Mouse (Mus musculus) hindbrain, embryonic 11.5 days (tissue): ENCODE measurements around the gene Kit. TPM values are rescaled to one million over a fixed set of nuclear protein-coding genes. Genes with fewer than 3 reads are reported as not detected.

Experiments used
- ATAC-seq: fragments of 200-750 bp; cut with Nextera tagmentation; 2 replicates; pipeline ENCODE4 v1.8.0; 2017; ENCODE audit warnings: mild to moderate bottlenecking, moderate TSS enrichment, moderate library complexity; ENCODE audit not compliant: low FRiP score
- DNase-seq: peaks from one replicate; pipeline ENCODE4 v3.0.0-alpha.2; 2015; ENCODE audit warnings: low spot score
- H3K27ac ChIP-seq: fragments of 300-500 bp; sonication (generic); 2 replicates; pipeline ENCODE4 v1.5.1; 2014; ENCODE audit warnings: mild to moderate bottlenecking, low read depth, low read length
- H3K27me3 ChIP-seq: fragments of 300-500 bp; sonication (generic); 2 replicates; pipeline ENCODE4 v1.6.1; 2014; ENCODE audit warnings: mild to moderate bottlenecking, low read length, moderate library complexity, mixed read lengths; ENCODE audit not compliant: control insufficient read depth, insufficient read depth
- H3K36me3 ChIP-seq: fragments of 300-500 bp; sonication (generic); 2 replicates; pipeline ENCODE4 v1.6.1; 2014; ENCODE audit warnings: mild to moderate bottlenecking, low read length, moderate library complexity, mixed read lengths; ENCODE audit not compliant: control insufficient read depth, insufficient read depth
- H3K4me1 ChIP-seq: fragments of 300-500 bp; sonication (generic); replicated peaks from 2 replicates; pipeline ENCODE4 v1.6.1; 2014; ENCODE audit warnings: low read length, mixed read lengths; ENCODE audit not compliant: control insufficient read depth, insufficient read depth
- H3K4me2 ChIP-seq: fragments of 300-500 bp; sonication (generic); replicated peaks from 2 replicates; pipeline ENCODE4 v1.6.1; 2014; ENCODE audit warnings: mild to moderate bottlenecking, low read depth, low read length
- H3K4me3 ChIP-seq: fragments of 300-500 bp; sonication (generic); 2 replicates; pipeline ENCODE4 v1.5.1; 2014; ENCODE audit warnings: low read depth, low read length
- H3K9ac ChIP-seq: fragments of 300-500 bp; sonication (generic); 2 replicates; pipeline ENCODE4 v1.6.1; 2014; ENCODE audit warnings: low read depth, low read length
- H3K9me3 ChIP-seq: fragments of 300-500 bp; sonication (generic); 2 replicates; pipeline ENCODE4 v1.6.1; 2016; ENCODE audit warnings: low read length; ENCODE audit not compliant: control insufficient read depth
- WGBS: fragments of 180-500 bp; shearing (Covaris S2); extraction: QIAGEN DNeasy Blood & Tissue Kit; methylation state at CpG from one replicate; pipeline ENCODE4 v1.1.7; 2014; 5-methylcytosine and 5-hydroxymethylcytosine counted together
- polyA plus RNA-seq: library from polyadenylated mRNA; unstranded; fragments of >200 nt; fragmentation: Nextera tagmentation; extraction: Ambion mirVana; gene quantifications from 2 replicates; pipeline ENCODE4 v1.2.1, GENCODE M21; 2014

Kit gene
- polyA plus RNA-seq, result 34.8 and 39.0 TPM in 2 replicates

DNA sequence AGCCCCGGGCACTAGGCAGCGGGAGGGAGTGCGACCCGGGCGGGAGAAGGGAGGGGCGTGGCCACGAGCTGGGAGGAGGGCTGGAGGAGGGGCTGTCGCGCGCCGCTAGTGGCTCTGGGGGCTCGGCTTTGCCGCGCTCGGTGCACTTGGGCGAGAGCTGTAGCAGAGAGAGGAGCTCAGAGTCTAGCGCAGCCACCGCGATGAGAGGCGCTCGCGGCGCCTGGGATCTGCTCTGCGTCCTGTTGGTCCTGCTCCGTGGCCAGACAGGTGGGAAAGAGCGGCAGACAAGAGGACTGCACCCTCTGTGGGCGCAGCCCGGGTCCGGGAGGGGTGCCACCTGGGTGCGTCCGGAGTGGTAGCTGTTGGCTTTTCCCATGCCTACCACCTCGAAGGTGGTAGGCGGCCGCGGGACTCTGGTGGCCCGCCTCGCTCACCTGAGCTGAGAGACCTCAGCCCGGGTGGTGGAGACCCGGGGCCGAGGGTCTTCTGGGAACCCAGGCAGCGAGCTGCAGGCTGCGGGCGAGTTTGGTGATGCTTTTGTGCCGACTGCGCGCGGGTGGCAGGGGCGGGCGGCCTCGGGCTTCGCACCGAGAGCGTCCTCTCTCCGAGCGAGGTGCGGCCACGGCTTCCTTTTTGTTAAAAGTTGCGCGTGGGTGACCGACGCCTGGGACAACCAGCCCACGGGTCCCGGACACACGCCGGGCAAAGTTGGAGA, at the start of gene Kit:
Gene Kit, plus strand, starts transcription at position 65 of the 715 bp plus-strand sequence.
- peaks cover 3% of the 10 kb centered on the region; the same call in 1 of the 2 replicates for H3K27me3 ChIP-seq
- H3K4me1 ChIP-seq, result peaks cover 5% of the 10 kb centered on the region; the same call in 1 of the 2 replicates
- peak within 1 kb of the TSS; percentile 76 for H3K4me3 ChIP-seq
- H3K27ac ChIP-seq, result peak within 1 kb of the TSS; percentile 67
- peak within 1 kb of the TSS; percentile 78 for H3K9ac ChIP-seq
- H3K4me2 ChIP-seq, result peak within 1 kb of the TSS; percentile 97
- no peaks in the 10 kb centered on the region for H3K9me3 ChIP-seq
- ATAC-seq, result peak; percentile 94
- peak; percentile 92 for DNase-seq
- no peaks in the 10 kb centered on the region for H3K36me3 ChIP-seq
- whole genome bisulfite sequencing, result under 1% methylated on average over 63 of the region's 65 CpGs

- Histone ChIP-seq H3K9me3 (no peaks in the 10 kb centered on the region), H3K4me1 (no peaks in the 10 kb centered on the region), H3K27ac (no peak overlapping the region), H3K9ac (no peak overlapping the region), H3K36me3 (no peaks in the 10 kb centered on the region), H3K4me2 (no peak overlapping the region), H3K27me3 (no peaks in the 10 kb centered on the region), H3K4me3 (no peak overlapping the region)
- ATAC-seq (no peak), DNase-seq (no peak)
- 76% methylated on average over 3 of the region's 3 CpGs for WGBS
These were observed 38.6 kb upstream of the Kit start for GRCm38 (mm10) chr5:75536156-75536555.

GRCm38 (mm10) chr5:75537717-75538116, 37.0 kb upstream of the Kit start:
- Histone ChIP-seq H3K4me3 (no peak overlapping the region), H3K36me3 (no peaks in the 10 kb centered on the region), H3K9me3 (no peaks in the 10 kb centered on the region), H3K4me1 (no peaks in the 10 kb centered on the region), H3K27me3 (no peaks in the 10 kb centered on the region), H3K27ac (no peak overlapping the region), H3K9ac (no peak overlapping the region), H3K4me2 (no peak overlapping the region)
- 35% methylated on average over 4 of the region's 4 CpGs for WGBS
- ATAC-seq (no peak), DNase-seq (no peak)

DNA sequence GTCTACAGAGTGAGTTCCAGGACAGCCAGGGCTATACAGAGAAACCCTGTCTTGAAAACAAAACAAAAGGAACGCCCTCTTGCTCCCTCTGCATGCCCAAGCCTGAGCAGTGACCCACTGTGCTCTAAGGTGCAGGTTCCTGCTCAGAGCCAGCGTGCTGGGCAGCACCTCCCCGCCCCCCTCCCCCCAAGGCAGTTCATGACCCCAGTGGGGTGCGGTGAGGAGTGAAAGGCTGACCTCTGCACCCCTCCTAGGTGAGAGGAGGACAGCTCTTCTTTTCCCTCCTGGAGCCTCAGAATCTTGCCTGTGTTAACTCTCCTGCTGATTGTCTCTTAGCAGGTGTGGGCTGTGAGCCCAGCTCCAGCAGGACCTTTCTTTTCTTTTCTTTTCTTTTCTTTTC, 36.3 kb upstream of the Kit start:
- no peaks in the 10 kb centered on the region for H3K27me3 ChIP-seq
- no peak for ATAC-seq
- no peak for DNase-seq
- H3K27ac ChIP-seq, result no peak overlapping the region
- no peak overlapping the region for H3K4me3 ChIP-seq
- WGBS, result 5% methylated on average over 4 of the region's 4 CpGs
- H3K9me3 ChIP-seq, result no peaks in the 10 kb centered on the region
- no peaks in the 10 kb centered on the region for H3K4me1 ChIP-seq
- H3K36me3 ChIP-seq, result no peaks in the 10 kb centered on the region
- H3K9ac ChIP-seq, result no peak overlapping the region
- no peak overlapping the region for H3K4me2 ChIP-seq

DNA sequence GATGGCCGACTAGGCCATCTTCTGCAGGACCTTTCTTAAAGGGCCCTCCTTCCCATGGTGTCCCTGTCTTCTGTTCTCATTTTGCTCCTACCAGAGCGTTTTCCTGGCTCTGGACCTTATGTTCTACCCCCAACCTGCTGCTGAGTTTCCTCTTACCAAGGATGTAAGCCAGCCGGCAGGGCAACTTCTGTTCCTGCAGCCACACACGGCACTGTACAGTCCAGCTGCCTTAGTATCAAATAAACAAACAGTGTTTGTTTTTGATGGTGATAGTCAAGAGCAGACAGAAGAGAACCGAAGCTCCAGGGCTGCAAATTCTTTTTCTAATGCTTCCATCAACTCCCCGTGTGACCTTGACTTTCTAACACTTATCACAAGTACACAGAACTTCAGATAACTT, 35.6 kb upstream of the Kit start:
- DNase-seq (no peak), ATAC-seq (no peak)
- Histone ChIP-seq H3K27ac (no peak overlapping the region), H3K4me3 (no peak overlapping the region), H3K27me3 (no peaks in the 10 kb centered on the region), H3K4me1 (no peaks in the 10 kb centered on the region), H3K9ac (no peak overlapping the region), H3K36me3 (no peaks in the 10 kb centered on the region), H3K9me3 (no peaks in the 10 kb centered on the region), H3K4me2 (no peak overlapping the region)
- WGBS, result 43% methylated on average over 6 of the region's 6 CpGs

DNA sequence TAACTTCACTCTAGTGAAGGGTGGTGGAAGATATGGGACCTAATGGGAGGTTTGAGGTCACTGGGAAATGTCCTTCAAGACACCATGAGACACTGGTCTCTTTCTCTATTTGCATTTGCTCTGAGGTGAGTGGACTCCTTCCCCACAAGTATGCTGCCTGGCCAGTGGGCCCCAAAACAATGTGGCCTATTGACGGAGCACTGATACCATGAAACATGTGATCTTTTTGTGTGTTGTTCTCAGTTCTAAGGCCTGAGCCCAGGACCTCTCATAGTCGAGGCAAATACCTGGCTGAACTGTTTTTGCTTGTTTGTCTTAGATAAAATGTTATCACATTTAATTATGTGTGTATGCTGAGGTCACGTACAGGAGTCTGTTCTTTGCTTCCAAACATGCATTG, 31.0 kb upstream of the Kit start:
- H3K27me3 ChIP-seq, result no peaks in the 10 kb centered on the region
- no peak overlapping the region for H3K27ac ChIP-seq
- no peak overlapping the region for H3K9ac ChIP-seq
- ATAC-seq (no peak), DNase-seq (no peak)
- H3K36me3 ChIP-seq, result no peaks in the 10 kb centered on the region
- no peaks in the 10 kb centered on the region for H3K4me1 ChIP-seq
- WGBS, result 79% methylated on average over 3 of the region's 3 CpGs
- no peak overlapping the region for H3K4me2 ChIP-seq
- H3K4me3 ChIP-seq, result no peak overlapping the region
- H3K9me3 ChIP-seq, result no peaks in the 10 kb centered on the region

GRCm38 (mm10) chr5:75544472-75545264, 30.0 kb upstream of the Kit start:
- no peaks in the 10 kb centered on the region for H3K27me3 ChIP-seq
- no peak overlapping the region for H3K27ac ChIP-seq
- H3K9ac ChIP-seq, result no peak overlapping the region
- ATAC-seq (no peak), DNase-seq (no peak)
- H3K4me1 ChIP-seq, result no peaks in the 10 kb centered on the region
- no peak overlapping the region for H3K4me3 ChIP-seq
- H3K9me3 ChIP-seq, result no peaks in the 10 kb centered on the region
- no peaks in the 10 kb centered on the region for H3K36me3 ChIP-seq
- H3K4me2 ChIP-seq, result no peak overlapping the region
- WGBS, result 77% methylated on average over 14 of the region's 14 CpGs

- Histone ChIP-seq H3K27ac (no peak overlapping the region), H3K36me3 (no peaks in the 10 kb centered on the region), H3K9me3 (no peaks in the 10 kb centered on the region), H3K4me1 (no peaks in the 10 kb centered on the region), H3K9ac (no peak overlapping the region), H3K4me3 (no peak overlapping the region), H3K4me2 (no peak overlapping the region), H3K27me3 (no peaks in the 10 kb centered on the region)
- ATAC-seq (no peak), DNase-seq (no peak)
- 85% methylated on average over 4 of the region's 4 CpGs for WGBS
These were observed 29.5 kb upstream of the Kit start for GRCm38 (mm10) chr5:75545265-75545643.

GRCm38 (mm10) chr5:75553021-75553420, 21.7 kb upstream of the Kit start:
- no peak overlapping the region for H3K9ac ChIP-seq
- no peaks in the 10 kb centered on the region for H3K9me3 ChIP-seq
- no peaks in the 10 kb centered on the region for H3K4me1 ChIP-seq
- WGBS, result 86% methylated on average over 3 of the region's 3 CpGs
- ATAC-seq (no peak), DNase-seq (no peak)
- H3K4me2 ChIP-seq, result no peak overlapping the region
- H3K27me3 ChIP-seq, result no peaks in the 10 kb centered on the region
- no peaks in the 10 kb centered on the region for H3K36me3 ChIP-seq
- no peak overlapping the region for H3K4me3 ChIP-seq
- H3K27ac ChIP-seq, result no peak overlapping the region
